Mouse (Mus musculus) gastrocnemius, postnatal 4 days (tissue): ENCODE measurements around the gene Dock6. TPM values are rescaled to one million over a fixed set of nuclear protein-coding genes. Genes with fewer than 3 reads are reported as not detected.
"Not testable (repeated sequence)": the region's sequence is repeated elsewhere in the genome, so short reads cannot be mapped to it uniquely, and the experiment has no call there.

ENCODE experiments used
- DNase-seq, 2 experiments: peaks; one replicate each; pipeline ENCODE4 v3.0.0; 2021 to 2022; ENCODE audit warnings: low spot score in 2 of 2, mixed read lengths in 2 of 2
- total RNA-seq, 2 experiments: library from RNA; stranded (reverse); gene quantifications; 2 replicates each; pipeline ENCODE4 v1.2.3; 2021

Gene Dock6
- total RNA-seq, 2 experiments from 2014 or later = 34.3 to 44.5 TPM

DNA sequence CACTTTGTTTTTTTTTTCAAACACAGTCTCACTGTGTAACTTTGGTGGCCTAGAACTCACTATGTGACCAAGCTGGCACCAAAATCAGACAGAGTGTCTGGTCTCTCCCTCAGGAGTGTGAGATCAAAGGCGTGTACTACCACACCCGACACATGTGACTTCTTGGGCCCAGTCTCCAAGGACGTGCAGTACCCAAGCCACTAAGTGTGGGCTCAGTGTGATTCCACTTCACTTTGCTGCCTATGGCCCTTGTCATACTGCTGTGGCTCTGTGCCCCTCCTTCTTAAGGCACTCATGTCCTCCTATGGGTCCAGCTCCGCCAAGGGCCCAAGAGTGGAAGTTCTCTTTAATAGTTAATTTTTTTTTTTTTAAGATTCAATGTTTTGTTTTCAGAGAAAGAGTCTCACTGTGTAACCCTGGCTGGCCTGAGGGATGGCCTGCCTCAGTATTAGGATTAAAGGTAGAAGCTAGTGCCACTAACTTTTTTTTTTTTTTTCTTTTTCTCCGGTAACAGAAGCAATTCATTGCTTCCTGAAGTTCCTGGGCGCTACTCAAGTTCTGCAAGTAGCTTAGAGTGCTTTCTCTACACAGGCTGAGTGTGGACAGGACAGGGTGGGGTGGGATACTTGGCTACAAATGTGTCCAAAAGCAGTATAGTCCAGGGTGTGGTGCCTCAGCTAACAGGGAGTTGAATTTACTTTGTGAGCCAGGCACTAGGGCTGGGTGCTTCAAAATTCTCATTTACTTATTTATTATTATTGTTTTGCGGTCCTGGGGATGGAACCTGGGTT, 67.7 kb downstream of the Dock6 start:
- no peak for DNase-seq

DNA sequence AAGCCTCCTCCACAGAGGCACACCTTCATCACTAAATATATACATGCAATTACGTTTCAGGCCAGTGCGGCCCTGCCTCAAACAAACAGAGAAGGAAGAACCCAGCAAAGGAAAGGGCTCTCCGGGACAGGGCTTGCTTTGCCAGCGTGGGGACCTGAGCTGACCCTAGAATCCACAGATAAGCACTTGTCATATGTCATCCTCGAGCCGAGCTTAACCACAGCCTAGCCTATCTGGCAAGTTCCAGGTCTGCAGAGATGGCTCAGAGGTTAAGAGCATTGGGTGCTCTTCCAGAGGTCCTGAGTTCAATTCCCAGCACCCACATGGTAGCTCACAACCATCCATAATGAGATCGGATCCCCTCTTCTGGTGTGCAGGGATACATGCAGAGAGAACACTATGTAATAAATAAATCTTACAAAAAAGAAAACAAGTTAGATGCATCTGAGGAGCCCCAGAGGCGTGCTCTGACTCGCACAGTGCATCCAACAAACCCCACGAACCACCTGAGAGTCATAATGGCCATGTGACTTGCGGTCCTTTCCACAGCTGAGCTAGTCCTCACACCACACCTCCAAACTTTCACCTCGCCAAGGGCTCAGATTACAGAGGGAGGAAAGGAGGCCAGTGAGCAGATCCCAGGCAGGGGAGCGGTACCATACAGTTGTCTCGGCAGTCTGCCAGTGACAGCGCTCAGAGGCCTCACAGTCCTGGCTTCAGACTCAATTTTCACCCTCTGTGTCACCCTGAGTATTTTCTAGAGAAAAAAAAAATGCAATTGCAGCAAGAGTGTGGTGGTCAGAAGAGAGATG, 70.6 kb downstream of the Dock6 start:
- DNase-seq = no peak

DNA sequence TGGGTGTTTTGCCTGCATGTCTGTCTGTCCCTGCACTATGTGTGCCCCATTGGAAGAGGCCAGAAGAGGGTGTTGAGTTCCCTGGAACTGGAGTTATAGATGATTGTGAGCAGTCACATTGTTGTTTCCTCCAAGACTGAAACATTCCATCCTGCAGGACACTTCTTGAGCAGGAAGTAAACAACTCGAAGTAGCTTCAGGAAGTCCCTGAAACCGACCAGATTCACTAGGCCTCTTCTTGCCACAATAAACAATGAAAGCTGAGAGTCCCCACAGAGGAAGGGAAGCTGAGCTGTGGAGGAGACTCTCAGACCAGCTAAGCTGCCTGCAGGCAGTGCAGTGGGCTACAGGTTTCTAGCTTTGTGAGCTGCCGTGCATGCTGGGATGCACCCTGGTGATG, 74.7 kb downstream of the Dock6 start:
- DNase-seq = no peak

DNA sequence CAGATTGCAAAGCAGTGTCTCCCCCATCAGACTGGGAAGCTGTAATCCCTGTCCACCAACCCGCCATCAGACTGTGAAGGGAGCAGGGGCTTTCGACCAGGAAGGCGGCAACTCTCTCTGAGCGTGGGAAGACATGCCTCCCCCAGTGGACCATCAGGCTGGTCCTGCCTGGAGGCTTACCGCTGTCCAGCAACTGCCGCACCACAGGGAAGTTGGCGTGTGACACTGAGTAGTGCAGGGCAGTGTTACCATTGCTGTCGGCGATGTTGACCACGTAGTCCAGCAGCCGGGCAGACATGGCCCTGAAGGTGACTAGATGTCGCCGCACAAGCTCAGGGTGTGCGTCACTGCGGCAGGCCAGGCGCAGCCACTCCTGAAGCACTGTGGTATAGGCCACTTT, 78.1 kb downstream of the Dock6 start:
- DNase-seq = no peak

DNA sequence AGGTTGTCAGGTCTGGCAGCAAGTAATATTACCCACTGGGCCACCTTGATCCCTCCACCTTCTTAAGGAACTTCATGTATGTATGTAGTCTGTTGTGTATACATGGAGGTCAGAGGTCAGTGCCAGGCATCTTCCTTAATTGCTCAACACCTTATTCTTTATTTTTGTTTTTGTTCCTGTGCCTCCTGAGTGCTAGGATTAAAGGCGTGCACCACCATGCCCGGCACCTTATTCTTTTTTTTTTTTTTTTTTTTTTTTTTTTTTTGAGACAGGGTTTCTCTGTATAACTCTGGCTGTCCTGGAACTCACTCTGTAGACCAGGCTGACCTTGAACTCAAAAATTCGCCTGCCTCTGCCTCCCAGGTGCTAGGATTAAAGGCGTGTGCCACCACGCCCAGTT, 79.0 kb downstream of the Dock6 start:
- DNase-seq = not testable (repeated sequence)

DNA sequence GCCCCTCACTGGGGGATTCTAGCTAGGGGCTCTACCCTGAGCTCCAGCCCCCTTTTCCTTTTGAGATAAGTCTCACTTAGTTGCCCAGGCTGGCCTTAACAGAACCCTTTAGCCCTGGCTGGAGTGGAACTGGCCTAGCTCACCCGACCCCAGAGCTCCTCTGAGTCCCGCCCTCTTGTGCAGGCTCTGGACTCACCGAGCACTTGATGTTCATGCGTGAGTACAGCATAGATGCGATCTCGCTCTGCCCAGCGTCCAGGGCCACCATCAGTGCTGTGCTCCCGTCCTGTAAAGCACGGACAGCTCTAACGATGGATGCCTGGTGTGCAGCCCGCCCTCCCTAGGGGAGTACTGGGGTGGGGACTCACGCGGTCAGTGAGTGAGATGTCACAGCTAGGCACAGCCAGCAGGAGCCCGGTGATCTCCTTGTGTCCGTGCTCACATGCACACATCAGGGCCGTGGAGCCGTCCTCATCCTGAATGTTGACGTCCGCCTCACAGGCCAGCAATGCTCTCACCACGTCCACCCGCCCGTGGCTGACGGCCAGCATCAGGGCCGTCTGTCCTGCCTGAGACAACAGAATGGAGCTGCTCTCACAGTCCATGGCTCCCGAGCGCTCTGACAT, 82.8 kb downstream of the Dock6 start:
- no peak for DNase-seq

DNA sequence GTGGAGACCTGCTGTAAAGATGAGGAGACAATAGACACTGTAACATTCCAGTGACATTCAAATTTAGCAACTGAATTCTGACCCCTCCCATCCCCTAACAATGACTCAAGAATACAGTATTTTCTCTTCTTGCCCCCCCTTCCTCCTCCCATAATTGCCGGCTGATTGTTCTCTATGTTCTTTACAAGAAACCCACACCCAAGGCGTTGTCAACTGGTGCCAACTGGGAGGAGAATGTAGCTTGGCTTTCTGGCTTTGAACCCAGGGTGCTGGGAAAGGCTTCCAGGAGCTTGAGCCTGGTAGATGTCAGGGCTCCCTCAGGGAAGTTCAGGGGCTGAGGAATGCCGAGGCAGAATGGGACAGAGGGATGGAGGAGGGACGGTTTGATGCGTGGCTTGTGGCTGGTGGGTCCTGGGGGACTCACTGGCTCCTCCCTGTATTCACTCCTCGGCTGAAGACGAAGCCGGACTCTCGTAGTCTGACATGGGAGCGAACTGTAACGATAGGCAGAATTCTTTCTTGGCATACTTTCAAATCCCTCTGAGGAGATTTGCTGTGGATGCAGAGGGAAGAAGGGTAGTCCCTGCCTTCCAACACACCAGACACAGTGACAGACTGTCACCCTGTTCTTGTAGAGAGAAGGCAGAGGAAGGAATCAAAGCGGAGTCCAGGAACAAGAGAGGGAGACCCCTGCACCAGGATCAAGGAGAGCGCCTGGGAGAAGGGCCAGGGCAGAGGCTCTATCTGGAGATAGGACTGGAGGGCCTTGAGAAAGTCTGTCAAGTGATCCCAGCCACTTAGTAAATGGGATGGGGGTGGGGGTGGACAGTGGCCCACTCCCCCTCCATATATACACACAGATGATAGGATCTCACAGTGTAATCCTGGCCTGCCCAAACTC, 83.7 kb downstream of the Dock6 start:
- DNase-seq = peak in 1 of 2 experiments; percentile 59

DNA sequence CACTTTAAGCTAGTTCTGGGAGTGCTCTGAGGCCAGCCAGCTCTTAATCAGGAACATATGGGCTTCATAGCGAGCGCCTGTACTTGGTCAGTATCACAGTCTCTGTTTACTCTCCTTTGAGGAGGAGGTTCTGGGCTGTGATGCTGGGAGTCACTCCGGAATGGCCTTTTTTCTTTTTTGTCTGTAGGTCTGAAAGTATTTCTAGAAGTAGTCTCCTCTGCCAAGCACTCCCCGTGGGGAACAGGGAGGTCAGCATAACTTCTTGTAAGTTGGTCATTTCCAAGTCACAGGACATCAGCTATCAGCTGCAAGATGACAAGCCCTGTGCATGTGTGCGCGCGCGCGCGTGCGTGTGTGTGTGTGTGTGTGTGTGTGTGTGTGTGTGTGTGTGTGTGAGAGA, 84.5 kb downstream of the Dock6 start:
- peak in 1 of 2 experiments; percentile 73 for DNase-seq

DNA sequence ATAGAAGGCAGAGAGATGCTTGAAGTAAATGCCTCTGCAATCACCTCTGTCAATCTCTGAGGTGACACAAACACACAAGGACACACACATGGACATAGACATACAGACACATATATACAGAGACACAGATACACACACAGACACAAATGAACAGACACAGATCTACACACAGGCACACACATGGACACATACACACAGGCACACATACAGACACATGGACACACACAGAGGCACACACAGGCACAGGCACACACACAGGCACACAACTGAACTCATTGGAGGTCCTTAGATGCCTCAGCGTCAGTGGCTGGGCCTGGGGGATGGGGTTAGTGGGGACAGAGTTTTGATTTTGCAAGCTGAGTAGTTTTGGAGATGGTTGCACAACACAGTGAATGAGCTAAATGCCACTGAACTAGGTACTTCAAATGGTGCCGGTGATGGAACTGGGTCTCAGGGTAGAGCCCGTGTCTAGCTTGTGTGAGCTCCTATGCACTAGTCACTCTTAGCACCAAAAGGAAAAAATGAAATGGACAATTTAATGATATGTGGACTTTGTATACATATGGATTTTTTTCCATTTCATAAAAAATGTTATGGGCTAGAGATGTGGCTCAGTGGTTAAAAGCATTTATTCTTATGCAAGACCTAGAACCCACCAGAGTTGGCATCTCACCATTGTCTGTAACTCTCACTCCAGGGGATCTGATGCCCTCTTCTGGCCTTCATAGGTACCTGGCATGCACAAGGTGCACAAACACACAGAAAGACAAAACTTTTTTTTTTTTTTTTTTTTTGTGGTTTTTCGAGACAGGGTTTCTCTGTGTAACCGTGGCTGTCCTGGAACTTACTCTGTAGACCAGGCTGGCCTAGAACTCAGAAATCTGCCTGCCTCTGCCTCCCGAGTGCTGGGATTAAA, 88.1 kb downstream of the Dock6 start:
- DNase-seq = no peak

DNA sequence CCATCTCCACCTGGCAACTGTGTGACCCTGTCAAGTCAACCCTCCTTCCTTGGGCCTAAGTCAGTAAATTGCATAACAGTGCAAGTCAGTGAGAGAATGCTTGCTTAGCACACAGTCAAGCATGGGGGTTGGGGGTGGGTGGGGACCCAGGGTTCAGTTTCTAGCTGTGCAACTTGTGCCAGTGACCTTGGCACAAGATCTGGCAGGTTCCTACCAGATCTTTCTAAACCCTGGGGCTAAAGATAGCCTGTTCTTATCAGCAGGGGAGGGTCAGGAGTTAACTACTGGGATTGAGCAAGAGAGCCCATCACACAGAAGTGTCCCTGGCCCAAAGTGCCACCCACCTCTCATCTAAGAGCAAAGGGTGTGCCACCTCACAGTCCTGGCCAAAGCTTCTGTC, 90.3 kb downstream of the Dock6 start:
- no peak for DNase-seq

DNA sequence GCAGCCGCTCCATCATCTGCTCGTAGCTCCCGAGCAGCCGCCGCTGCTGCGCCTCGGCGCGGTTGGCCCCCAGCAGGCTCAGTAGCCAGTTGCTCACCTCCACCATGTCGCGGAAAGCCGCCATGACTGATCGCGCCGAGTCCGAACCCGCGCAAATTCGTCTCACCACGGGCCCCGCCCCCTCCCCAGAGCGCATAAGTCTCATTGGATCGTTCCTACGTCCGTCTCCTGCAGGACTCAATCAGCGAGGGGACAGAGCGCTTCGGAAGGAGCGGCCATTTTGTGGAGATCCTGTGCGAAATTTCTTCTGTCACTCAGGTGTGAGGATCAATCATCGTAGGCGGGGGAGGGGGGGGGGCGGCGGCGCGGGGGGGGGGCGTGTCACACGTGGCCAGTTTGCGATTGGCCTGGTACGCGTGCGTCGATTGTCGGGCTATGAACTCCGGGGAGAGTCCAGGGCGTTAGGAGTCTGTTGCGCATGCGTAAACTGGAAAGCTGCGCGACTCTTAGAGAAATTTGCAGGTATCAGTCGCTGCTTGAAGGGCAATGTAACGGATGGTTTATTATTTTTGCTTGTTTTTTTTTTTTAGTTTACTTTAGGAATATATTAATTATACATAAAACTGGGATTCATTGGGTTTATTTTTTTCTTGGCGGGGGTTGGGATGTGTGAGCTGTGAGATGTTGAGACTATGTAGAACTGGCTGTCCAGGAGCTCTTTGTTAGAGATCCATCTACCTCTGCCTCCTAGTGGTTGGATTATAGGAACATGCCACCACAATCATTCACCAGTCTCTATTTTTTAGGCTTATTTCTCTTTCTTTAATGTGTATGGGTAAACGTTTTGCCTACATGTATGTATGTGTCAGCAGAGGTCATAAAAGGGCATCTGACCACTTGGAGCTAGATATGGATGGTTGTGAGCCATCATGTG, 92.0 kb downstream of the Dock6 start, which contains the start of gene Spc24:
Gene Spc24, minus strand, starts transcription at position 149 of the 934 bp plus-strand sequence.
- peak; percentile 85 to 92 for DNase-seq

DNA sequence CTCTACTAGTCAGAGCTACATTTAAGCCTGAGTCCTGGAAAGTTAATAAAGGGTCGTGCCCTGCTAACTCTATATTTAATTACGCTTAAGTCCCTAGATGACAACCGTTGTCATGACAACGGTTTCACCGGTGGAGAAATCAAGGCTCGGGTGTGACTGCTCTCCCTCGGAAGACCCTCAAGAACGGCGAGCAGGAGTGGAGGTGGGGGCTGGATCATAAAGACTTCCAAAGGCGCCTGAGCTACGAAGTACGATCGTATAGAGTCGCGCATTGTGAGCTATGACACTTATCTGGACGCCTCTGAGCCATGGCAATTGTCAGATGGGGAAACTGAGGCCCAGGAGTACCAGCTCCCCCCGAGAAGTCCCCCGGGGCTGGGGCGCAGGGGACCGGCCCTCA, 92.7 kb downstream of the Dock6 start:
- no peak for DNase-seq

DNA sequence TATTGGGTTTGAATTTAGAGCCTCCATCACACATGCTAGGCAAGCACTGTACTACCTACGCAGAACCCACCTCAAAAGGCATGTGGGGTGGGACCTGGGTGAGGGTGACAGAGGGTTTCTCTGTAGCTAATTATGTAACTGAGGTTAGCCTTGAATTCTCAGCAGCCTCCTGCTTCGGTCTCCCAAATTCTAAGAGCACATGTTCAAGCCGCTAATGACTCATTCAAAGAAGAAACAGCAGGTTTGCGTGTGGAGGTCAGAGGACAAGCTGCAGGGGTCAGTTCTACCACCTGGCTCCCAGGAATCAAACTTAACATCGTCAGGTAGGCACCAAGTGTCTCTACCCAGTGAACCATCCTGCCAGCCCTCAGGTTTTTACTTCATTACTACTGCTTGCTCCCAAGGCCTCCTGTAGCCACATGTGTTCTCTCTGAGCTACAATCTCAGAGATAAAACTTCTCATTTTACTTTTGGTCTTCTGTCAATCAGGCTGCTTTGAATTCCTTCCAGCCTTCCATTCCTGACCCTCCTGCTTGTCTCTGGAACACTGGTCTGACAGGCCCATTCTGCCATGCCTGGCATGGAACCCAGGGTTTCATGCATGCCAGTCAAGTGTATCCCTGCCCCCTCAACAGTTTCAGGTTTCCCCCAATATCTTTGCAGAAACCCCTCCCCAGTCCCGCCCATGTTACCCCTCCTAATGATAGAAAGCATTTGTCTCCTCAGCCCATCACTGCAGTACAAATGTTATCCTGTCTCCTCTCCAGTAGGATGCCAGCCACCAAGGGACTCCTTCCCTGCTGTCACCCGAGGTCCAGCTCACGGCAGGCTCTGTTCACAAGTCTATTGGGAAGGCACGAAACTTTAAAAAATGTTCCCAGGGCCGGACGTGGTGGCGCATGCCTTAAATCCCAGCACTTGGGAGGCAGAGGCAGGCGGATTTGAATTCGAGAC, 93.6 kb downstream of the Dock6 start:
- DNase-seq = no peak

DNA sequence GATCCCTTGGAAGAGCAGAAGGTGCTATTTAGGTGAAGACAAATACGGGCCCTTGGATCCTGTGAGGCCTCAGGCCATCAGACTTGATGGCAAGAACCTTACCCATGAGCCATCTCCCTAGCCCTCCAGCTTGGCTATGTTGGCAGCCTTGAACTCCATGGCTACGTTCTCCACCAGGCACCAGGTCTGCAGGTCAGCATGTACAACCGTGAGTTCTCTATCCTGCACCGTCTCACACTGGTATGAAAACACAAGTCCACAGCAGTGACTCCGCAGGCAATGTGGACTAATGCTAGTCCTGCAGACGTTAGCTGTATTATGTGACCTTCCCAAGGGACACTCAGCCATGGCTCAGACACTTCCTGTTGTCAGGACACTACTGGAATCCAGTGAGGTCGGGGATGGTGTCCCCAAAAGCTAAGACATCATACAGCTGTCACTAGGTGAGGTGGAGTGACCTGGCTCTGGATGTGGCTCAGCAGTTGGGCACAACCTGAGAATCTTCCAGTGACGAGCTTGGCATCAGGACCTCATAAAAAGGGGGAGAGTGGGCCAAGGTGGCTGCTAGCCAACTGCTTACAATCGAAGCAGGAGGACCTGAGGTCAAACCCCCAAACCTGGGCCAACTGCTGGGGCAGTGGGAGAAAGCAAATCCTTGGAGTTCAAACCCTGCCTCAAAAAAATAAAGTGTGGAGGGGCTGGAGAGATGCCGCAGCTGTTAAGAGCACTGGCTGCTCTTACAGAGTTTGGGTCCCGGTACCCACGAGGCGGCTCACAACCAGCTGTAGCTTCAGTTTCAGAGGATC, 97.7 kb downstream of the Dock6 start:
- DNase-seq = no peak

DNA sequence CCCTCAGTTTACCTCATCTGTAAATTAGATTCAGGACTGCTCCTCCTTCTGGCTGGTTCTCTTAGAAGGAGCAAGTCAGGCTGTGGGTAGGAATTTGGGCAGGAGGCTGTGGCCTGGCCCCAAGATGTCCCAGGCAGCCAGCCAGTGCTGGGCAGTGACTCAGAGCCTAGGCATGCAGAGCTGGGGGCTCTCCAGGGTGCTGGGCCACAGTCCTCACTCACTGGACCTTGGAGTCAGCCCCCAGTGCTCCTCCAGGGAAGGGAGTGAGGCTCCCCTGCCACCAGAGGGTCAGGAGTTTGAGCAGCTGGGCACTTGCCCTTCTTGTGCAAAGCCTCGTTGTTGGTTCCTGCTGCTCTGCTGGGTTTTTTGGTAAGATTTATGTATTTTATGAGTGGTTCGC, 98.4 kb downstream of the Dock6 start:
- DNase-seq = peak; percentile 60 to 78

DNA sequence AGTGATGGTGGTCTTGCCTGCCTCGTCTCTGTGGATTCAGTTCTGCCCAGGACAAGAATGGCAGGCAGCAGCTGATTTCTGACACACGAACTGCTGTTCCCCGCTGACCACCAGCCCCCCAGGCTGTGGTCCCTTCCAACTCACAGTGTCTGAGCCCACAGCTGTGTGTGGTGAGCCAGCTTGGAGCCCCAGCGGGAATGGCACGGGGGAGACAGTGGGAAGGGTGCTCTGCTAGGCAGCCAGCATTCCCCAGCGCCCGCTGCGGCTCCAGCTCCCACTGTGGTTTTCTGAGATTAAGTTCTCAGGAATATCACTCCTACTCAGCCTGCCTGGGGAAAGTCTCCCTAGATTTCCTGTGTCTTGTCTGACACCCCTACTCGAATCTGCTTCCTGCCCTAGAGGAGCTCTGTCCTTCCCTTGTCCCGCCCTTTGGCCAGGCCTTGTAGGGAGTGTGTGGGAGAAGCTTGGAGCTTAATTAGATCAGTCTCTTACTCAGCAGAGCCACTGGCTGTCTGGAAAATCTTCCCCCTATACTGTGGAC, 100.1 kb downstream of the Dock6 start:
- peak in 1 of 2 experiments; percentile 49 for DNase-seq
